Mouse (Mus musculus): Measurements from ENCODE around the gene 9830107B12Rik. TPM values are rescaled to one million over a fixed set of nuclear protein-coding genes. Genes with fewer than 3 reads are reported as not detected.
A peak's percentile ranks its signal among the peaks of the same experiment; 100 is the strongest.

9830107B12Rik gene
- polyA plus RNA-seq, 1 experiment = not detected

DNA sequence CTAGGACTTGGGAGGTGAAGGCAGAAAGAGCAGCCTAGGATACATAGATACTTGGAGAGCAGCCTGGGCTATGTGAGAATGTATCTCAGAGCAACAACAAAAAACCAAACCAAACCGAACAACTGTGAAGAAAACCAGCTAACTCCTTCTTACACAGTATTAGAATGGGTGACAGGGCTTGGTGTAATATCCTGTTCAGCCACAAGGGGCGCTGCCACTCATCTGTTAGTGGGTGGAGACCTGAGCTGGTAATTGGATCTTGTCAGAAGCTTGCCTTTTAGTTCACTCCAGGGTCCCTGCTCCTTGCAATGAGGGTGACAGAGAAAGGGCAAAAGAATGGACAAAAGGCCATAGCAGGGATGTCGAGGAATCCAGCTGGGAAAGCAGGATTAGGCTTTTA is 26.4 kb downstream of the 9830107B12Rik start:
- Histone ChIP-seq H3K27ac (ENCODE audit: insufficient read depth, low read depth, low read length) (no peak overlapping the region), H3K27me3 (replicated peaks; ENCODE audit: control insufficient read depth, insufficient read depth, low read length) (no peaks in the 10 kb centered on the region), H3K4me1 (ENCODE audit: control insufficient read depth, insufficient read depth, low read length) (no peaks in the 10 kb centered on the region), H3K36me3 (ENCODE audit: control insufficient read depth, insufficient read depth, low read length) (no peaks in the 10 kb centered on the region), H3K4me3 (ENCODE audit: insufficient read depth, low read depth, low read length) (no peak overlapping the region)
- TF ChIP-seq CTCF (conservative IDR thresholded peaks at IDR 0.05; ENCODE audit: insufficient read depth, insufficient read length, low read depth, low read length) = peak; percentile 85
- TF ChIP-seq POLR2A (IDR thresholded peaks at IDR 0.05; ENCODE audit: low read depth, low read length) = no peak
- peak; percentile 71 for DNase-seq
- WGBS = 27% methylated on average over 3 of the region's 3 CpGs

- H3K27me3 ChIP-seq (replicated peaks; ENCODE audit: control insufficient read depth, insufficient read depth, low read length) = no peaks in the 10 kb centered on the region
- 60% methylated on average over 1 of the region's 1 CpGs for WGBS
- no peaks in the 10 kb centered on the region for H3K36me3 ChIP-seq (ENCODE audit: control insufficient read depth, insufficient read depth, low read length)
- no peak for TF ChIP-seq POLR2A (IDR thresholded peaks at IDR 0.05; ENCODE audit: low read depth, low read length)
- H3K4me3 ChIP-seq (ENCODE audit: insufficient read depth, low read depth, low read length) = no peak overlapping the region
- no peak overlapping the region for H3K27ac ChIP-seq (ENCODE audit: insufficient read depth, low read depth, low read length)
- no peak for DNase-seq
- no peaks in the 10 kb centered on the region for H3K4me1 ChIP-seq (ENCODE audit: control insufficient read depth, insufficient read depth, low read length)
Measured at GRCm38 (mm10) chr17:48118570-48118969, 27.5 kb downstream of the 9830107B12Rik start.

DNA sequence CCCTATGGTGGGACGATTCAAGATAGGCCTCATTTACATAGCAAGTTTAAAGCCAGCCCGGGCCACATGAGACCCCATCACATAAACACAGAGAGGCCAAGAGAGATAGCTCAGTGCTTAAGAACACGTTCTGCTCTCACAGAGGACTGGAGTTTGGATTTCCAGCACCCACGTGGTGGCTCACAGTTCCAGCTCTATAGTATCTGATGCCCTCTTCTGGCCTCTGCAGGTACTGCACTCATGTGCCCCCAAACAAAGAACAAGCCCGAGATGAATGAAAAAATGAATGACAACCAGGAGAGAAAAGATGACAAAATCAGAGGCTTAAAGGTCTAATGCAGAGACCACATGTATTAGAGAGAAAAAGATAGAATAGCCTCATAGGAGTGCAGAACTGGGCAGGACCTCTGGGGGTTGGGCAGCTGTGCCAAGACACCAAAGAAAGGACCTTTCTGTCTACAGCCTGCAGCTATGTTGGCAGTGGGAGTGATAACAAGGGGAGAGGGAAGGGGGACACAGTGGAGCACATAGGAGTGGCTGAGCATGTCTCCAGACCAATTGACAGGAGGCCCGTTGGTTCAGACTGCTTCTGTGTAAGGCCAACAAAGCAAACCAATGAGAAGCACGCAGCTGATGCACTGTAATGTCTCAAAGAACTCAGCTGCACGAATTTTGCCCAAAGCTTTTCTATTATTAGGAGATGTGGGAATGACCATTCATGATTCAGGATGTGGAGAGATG is 35.4 kb downstream of the 9830107B12Rik start:
- Histone ChIP-seq H3K4me1 (ENCODE audit: control insufficient read depth, insufficient read depth, low read length) (no peaks in the 10 kb centered on the region), H3K27me3 (replicated peaks; ENCODE audit: control insufficient read depth, insufficient read depth, low read length) (no peaks in the 10 kb centered on the region), H3K36me3 (ENCODE audit: control insufficient read depth, insufficient read depth, low read length) (no peaks in the 10 kb centered on the region), H3K27ac (ENCODE audit: insufficient read depth, low read depth, low read length) (no peak overlapping the region), H3K4me3 (ENCODE audit: insufficient read depth, low read depth, low read length) (no peak overlapping the region)
- WGBS = 54% methylated on average over 8 of the region's 8 CpGs
- peak; percentile 14 for DNase-seq
- TF ChIP-seq CTCF (conservative IDR thresholded peaks at IDR 0.05; ENCODE audit: insufficient read depth, insufficient read length, low read depth, low read length) = peak; percentile 52
- no peak for TF ChIP-seq POLR2A (IDR thresholded peaks at IDR 0.05; ENCODE audit: low read depth, low read length)

GRCm38 (mm10) chr17:48108520-48108919 is 37.5 kb downstream of the 9830107B12Rik start:
- H3K4me3 ChIP-seq (ENCODE audit: insufficient read depth, low read depth, low read length) = no peak overlapping the region
- no peak for DNase-seq
- no peaks in the 10 kb centered on the region for H3K36me3 ChIP-seq (ENCODE audit: control insufficient read depth, insufficient read depth, low read length)
- TF ChIP-seq POLR2A (IDR thresholded peaks at IDR 0.05; ENCODE audit: low read depth, low read length) (no peak), CTCF (conservative IDR thresholded peaks at IDR 0.05; ENCODE audit: insufficient read depth, insufficient read length, low read depth, low read length) (no peak)
- no peak overlapping the region for H3K27ac ChIP-seq (ENCODE audit: insufficient read depth, low read depth, low read length)
- H3K4me1 ChIP-seq (ENCODE audit: control insufficient read depth, insufficient read depth, low read length) = no peaks in the 10 kb centered on the region
- whole genome bisulfite sequencing = 86% methylated on average over 3 of the region's 3 CpGs
- no peaks in the 10 kb centered on the region for H3K27me3 ChIP-seq (replicated peaks; ENCODE audit: control insufficient read depth, insufficient read depth, low read length)

DNA sequence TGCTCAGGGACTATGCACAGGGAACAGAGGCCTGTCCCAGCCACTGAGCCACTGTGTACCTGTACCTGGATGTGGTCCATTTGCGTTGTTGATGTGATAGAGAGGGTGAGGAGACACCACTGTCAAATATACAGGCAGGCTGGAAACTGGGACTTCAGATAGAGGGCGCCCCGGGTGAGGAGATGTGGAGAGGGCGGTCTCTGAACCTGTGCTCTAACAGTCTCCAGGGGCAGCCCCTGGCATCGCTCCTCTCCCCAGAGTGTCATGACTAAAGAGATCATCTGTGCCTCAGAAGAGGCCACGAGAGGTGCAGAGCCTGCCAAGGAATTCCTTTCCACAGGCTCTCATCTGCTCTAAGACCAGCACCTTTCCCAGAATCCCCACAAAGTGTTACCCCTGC is 38.2 kb downstream of the 9830107B12Rik start:
- Histone ChIP-seq H3K4me1 (ENCODE audit: control insufficient read depth, insufficient read depth, low read length) (no peaks in the 10 kb centered on the region), H3K4me3 (ENCODE audit: insufficient read depth, low read depth, low read length) (no peak overlapping the region), H3K36me3 (ENCODE audit: control insufficient read depth, insufficient read depth, low read length) (no peaks in the 10 kb centered on the region), H3K27me3 (replicated peaks; ENCODE audit: control insufficient read depth, insufficient read depth, low read length) (no peaks in the 10 kb centered on the region), H3K27ac (ENCODE audit: insufficient read depth, low read depth, low read length) (no peak overlapping the region)
- DNase-seq = no peak
- 63% methylated on average over 6 of the region's 6 CpGs for WGBS
- TF ChIP-seq POLR2A (IDR thresholded peaks at IDR 0.05; ENCODE audit: low read depth, low read length) (no peak), CTCF (conservative IDR thresholded peaks at IDR 0.05; ENCODE audit: insufficient read depth, insufficient read length, low read depth, low read length) (no peak)

DNA sequence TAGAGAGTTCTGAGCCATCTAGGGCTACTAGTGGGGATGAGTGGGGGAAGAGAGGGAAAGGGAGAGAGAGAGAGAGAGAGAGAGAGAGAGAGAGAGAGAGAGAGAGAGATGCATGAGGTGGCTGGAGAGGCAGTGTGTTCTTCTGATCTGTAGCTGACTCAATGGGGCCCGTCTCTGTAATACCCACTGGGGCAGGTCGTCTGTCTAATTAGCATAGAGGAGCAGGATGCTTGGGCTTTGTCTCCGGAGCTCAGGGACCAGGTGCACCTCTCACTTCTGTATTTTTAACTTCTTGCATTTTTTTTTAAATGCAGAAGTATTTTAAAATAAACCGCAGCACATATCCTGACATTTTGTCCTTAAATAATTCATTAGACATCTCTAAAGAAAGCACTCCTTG is 38.7 kb downstream of the 9830107B12Rik start:
- no peaks in the 10 kb centered on the region for H3K27me3 ChIP-seq (replicated peaks; ENCODE audit: control insufficient read depth, insufficient read depth, low read length)
- H3K4me1 ChIP-seq (ENCODE audit: control insufficient read depth, insufficient read depth, low read length) = no peaks in the 10 kb centered on the region
- DNase-seq = no peak
- H3K36me3 ChIP-seq (ENCODE audit: control insufficient read depth, insufficient read depth, low read length) = no peaks in the 10 kb centered on the region
- TF ChIP-seq POLR2A (IDR thresholded peaks at IDR 0.05; ENCODE audit: low read depth, low read length) = no peak
- no peak for TF ChIP-seq CTCF (conservative IDR thresholded peaks at IDR 0.05; ENCODE audit: insufficient read depth, insufficient read length, low read depth, low read length)
- H3K4me3 ChIP-seq (ENCODE audit: insufficient read depth, low read depth, low read length) = no peak overlapping the region
- 64% methylated on average over 4 of the region's 4 CpGs for WGBS
- no peak overlapping the region for H3K27ac ChIP-seq (ENCODE audit: insufficient read depth, low read depth, low read length)

DNA sequence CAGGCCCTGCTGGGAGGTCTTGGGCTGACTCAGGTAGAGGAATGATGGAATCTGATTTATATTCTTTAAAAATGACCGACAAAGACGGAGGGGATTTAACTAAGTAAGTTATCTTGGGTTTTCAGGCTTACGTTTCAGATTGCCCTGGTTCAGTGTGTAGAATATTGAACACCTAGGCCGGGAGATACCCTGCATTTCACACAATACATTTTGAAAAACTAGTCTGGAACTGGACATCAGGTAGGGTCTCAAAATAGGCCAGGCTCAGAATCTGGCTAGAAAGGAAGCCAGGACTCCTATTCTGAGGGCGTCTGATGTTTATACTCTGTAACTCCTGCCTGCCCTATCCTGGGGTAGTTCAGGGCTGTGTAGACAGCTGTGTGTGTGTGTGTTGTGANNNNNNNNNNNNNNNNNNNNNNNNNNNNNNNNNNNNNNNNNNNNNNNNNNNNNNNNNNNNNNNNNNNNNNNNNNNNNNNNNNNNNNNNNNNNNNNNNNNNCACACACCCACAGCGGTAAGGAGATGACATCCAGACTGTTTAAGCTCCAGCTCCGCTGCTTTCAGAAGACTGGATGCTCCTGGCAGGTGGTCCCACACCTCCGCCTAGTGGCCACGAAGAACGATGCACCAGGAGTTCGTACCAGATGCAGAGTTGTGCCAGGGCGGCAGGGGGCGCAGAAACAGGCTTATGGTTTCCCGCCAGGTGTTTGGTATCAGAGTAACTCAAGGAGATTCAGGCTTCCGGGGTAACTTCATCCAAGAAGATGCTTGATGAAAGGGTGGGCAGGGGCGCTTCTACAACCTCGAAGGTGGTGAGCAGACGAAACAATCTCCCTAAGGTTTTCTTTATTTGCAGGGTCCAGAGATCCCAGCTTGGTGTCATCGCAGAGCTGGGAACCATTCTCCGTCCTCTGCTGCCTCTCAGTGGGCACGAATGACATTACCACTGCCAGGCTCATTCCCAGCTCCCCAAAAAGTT is 45.3 kb downstream of the 9830107B12Rik start:
- Histone ChIP-seq H3K27me3 (replicated peaks; ENCODE audit: control insufficient read depth, insufficient read depth, low read length) (peaks cover 10% of the 10 kb centered on the region; the same call in 1 of the 2 replicates), H3K4me1 (ENCODE audit: control insufficient read depth, insufficient read depth, low read length) (peaks cover 3% of the 10 kb centered on the region; the same call in 1 of the 2 replicates), H3K27ac (ENCODE audit: insufficient read depth, low read depth, low read length) (no peak overlapping the region), H3K36me3 (ENCODE audit: control insufficient read depth, insufficient read depth, low read length) (no peaks in the 10 kb centered on the region), H3K4me3 (ENCODE audit: insufficient read depth, low read depth, low read length) (no peak overlapping the region)
- peak; percentile 91 for DNase-seq
- WGBS = 13% methylated on average over 20 of the region's 21 CpGs
- TF ChIP-seq CTCF (conservative IDR thresholded peaks at IDR 0.05; ENCODE audit: insufficient read depth, insufficient read length, low read depth, low read length) (peak; percentile 94), POLR2A (IDR thresholded peaks at IDR 0.05; ENCODE audit: low read depth, low read length) (no peak)

Measured in kidney, adult 2 months (tissue).